ENCODE assay signal across 9 mouse cellular contexts in the genomic region with DNA sequence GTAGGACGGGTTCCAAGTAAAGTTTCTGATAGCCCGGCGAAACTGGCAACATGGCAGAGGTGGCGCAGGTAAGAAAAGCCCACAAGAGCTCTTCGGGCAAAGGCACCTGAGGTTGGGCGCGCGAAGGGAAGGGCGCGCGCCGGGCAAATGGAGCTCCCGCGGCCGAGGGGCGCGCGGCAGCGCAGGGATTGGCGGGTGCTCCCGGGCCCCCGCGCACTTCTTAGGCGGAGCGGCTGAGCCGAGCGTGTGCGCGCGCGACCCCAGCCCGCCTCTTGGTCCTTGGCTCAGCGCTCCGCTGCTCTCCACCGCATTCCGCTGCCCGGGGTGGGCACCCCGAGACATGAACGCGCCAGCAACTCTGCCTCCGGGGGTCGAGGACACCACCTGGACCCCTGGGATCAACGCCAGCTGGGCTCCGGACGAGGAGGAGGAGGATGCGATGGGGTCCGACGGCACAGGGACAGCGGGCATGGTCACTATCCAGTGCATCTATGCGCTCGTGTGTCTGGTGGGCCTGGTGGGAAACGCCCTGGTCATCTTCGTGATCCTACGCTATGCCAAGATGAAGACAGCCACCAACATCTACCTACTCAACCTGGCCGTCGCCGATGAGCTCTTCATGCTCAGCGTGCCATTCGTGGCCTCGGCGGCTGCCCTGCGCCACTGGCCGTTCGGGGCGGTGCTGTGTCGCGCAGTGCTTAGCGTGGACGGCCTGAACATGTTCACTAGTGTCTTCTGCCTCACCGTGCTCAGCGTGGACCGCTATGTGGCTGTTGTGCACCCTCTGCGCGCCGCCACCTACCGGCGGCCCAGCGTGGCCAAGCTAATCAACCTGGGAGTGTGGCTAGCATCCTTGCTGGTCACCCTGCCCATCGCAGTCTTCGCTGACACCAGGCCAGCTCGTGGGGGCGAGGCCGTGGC. TPM values are rescaled to one million over a fixed set of nuclear protein-coding genes. Genes with fewer than 3 reads are reported as not detected.
DNase-seq lines count a peak whose midpoint lies in the region; ATAC-seq and TF ChIP-seq lines count a peak whose summit lies in the region.
"Had no signal": no experiment of that assay in that cellular context is flagged by ENCODE, and none has a peak within 500 bp of the region (broad histone marks: within the 10 kb centered on the region; RNA-seq: fewer than 3 reads in every experiment).

TSS of gene Sstr4 (plus strand) at position 214 of the 921 bp plus-strand sequence.

- H3K27me3 ChIP-seq in heart, adult 2 months (ENCODE audit: control insufficient read depth, insufficient read depth, low read length) = no peaks in the 10 kb centered on the region; the same call in 1 of the 2 replicates
- peaks cover 28% of the 10 kb centered on the region for H3K27me3 ChIP-seq in kidney, embryonic 16.5 days (ENCODE audit: insufficient read depth, low read length)
- peaks cover 36% of the 10 kb centered on the region for H3K27me3 ChIP-seq in liver, embryonic 11.5 days (replicated peaks; ENCODE audit: control insufficient read depth, insufficient read depth, low read length)
- H3K27me3 ChIP-seq: CH12.LX had no signal

- peak; percentile 46; the same call in 1 of the 2 replicates for TF ChIP-seq POLR2A in heart, adult 2 months (IDR thresholded peaks at IDR 0.05; ENCODE audit: insufficient read depth, low read depth, low read length)

- no peaks in the 10 kb centered on the region for H3K79me2 ChIP-seq in heart, adult 2 months (replicated peaks; ENCODE audit: control insufficient read depth, insufficient read depth, low read length)

- H3K4me3 ChIP-seq in heart, adult 2 months = peak within 1 kb of the TSS; percentile 57
- peak within 1 kb of the TSS; percentile 55 for H3K4me3 ChIP-seq in kidney, embryonic 16.5 days (ENCODE audit: low read length)
- H3K4me3 ChIP-seq in liver, embryonic 11.5 days (ENCODE audit: low read depth, low read length) = peak within 1 kb of the TSS; percentile 47

- H3K9ac ChIP-seq in heart, adult 2 months (ENCODE audit: low read depth, low read length) = peak within 1 kb of the TSS; percentile 86
- H3K9ac ChIP-seq in kidney, embryonic 16.5 days (replicated peaks; ENCODE audit: low read length) = peak within 1 kb of the TSS; percentile 50
- no peak within 1 kb of the TSS for H3K9ac ChIP-seq in liver, embryonic 11.5 days (ENCODE audit: low read depth, low read length)

- ATAC-seq in kidney, embryonic 16.5 days (ENCODE audit: low FRiP score, low TSS enrichment) = peak; percentile 82
- ATAC-seq in liver, embryonic 11.5 days (replicated peaks; ENCODE audit: low FRiP score) = peak; percentile 43
- peak; percentile 32 for ATAC-seq in monocyte, adult 5-6 weeks (replicated peaks; ENCODE audit: insufficient number of reproducible peaks, low FRiP score, low TSS enrichment, poor library complexity, severe bottlenecking)

- peak; percentile 75 for TF ChIP-seq EP300 in heart, adult 2 months (IDR thresholded peaks at IDR 0.05; ENCODE audit: insufficient read depth, low read depth, low read length)

- H3K36me3 ChIP-seq in heart, adult 2 months (ENCODE audit: control insufficient read depth, insufficient read depth, low read length) = peaks cover 16% of the 10 kb centered on the region
- H3K36me3 ChIP-seq in kidney, embryonic 16.5 days (ENCODE audit: insufficient read depth, low read length) = no peaks in the 10 kb centered on the region
- H3K36me3 ChIP-seq in liver, embryonic 11.5 days (ENCODE audit: control insufficient read depth, insufficient read depth, low read length) = no peaks in the 10 kb centered on the region

- peak; percentile 92 for TF ChIP-seq CTCF in heart, adult 2 months (IDR thresholded peaks at IDR 0.05)

- 10% methylated on average over 83 of the region's 83 CpGs for WGBS in heart, adult 2 months
- 3% methylated on average over 71 of the region's 83 CpGs for WGBS in kidney, embryonic 16.5 days
- 5% methylated on average over 83 of the region's 83 CpGs for WGBS in liver, embryonic 11.5 days

- H3K9me3 ChIP-seq in kidney, embryonic 16.5 days (ENCODE audit: low read length) = no peaks in the 10 kb centered on the region
- no peaks in the 10 kb centered on the region for H3K9me3 ChIP-seq in liver, embryonic 11.5 days (ENCODE audit: control insufficient read depth, low read length)

- intact Hi-C loops in heart, adult 2 months (cut with DNase I) = loop anchor here (2.0 kb wide), 1 partner anchor 47 kb away; no protein-coding TSS in a partner anchor

- peaks cover 19% of the 10 kb centered on the region for H3K4me1 ChIP-seq in heart, adult 2 months (ENCODE audit: control insufficient read depth, insufficient read depth, low read length)
- peaks cover 3% of the 10 kb centered on the region; the same call in 1 of the 2 replicates for H3K4me1 ChIP-seq in kidney, embryonic 16.5 days (ENCODE audit: insufficient read depth, low read length)
- H3K4me1 ChIP-seq in liver, embryonic 11.5 days (replicated peaks; ENCODE audit: control insufficient read depth, insufficient read depth, low read length) = no peaks in the 10 kb centered on the region

- peak within 1 kb of the TSS; percentile 95 for H3K4me2 ChIP-seq in kidney, embryonic 16.5 days (replicated peaks; ENCODE audit: low read depth, low read length)
- H3K4me2 ChIP-seq in liver, embryonic 11.5 days = peak within 1 kb of the TSS; percentile 77

- DNase-seq in heart, adult 18-20 months = peak; percentile 71 to 74
- DNase-seq in heart, adult 8-10 months (ENCODE audit: low spot score) = no peak
- peak; percentile 75 for DNase-seq in embryo, embryonic 11 days
- peak; percentile 76 to 78 for DNase-seq in heart, adult 2 months
- DNase-seq in liver, embryonic 11.5 days (ENCODE audit: low spot score) = no peak
- peak; percentile 62 for DNase-seq in testis, postnatal 10 days (ENCODE audit: low spot score)

- H3K27ac ChIP-seq in heart, adult 2 months = peak within 1 kb of the TSS; percentile 78
- no peak within 1 kb of the TSS for H3K27ac ChIP-seq in kidney, embryonic 16.5 days (ENCODE audit: low read length)
- H3K27ac ChIP-seq in liver, embryonic 11.5 days (ENCODE audit: low read depth, low read length) = no peak within 1 kb of the TSS

RNA-seq across cellular contexts. Expression of gene Sstr4, which starts in this region (rescaled TPM):
- total RNA-seq in heart, adult 18-20 months (2021) = 1 to 10 TPM; 1.3 to 1.5 TPM
- total RNA-seq in heart, adult 8-10 months (2022) = 1 to 10 TPM in 3 of 4 experiments, under 1 TPM in 1; 0.98 to 1.8 (median 1.3) TPM
- total RNA-seq in heart, adult 2 months (2021) = 1 to 10 TPM; 1.1 to 2.0 TPM
- polyA plus RNA-seq in heart, adult 2 months (2012; rRNA removed) = 1.4 and 2.4 TPM in 2 replicates
- 0.15 and 0.72 TPM in 2 replicates for polyA plus RNA-seq in kidney, embryonic 16.5 days (2015; fragmentation: Nextera tagmentation; extraction: Ambion mirVana)
- polyA plus RNA-seq in liver, embryonic 11.5 days (2014; fragmentation: Nextera tagmentation; extraction: Ambion mirVana) = 0.42 and 0.43 TPM in 2 replicates
- total RNA-seq in monocyte, adult 5-6 weeks (2017) = 5.5 to 10.3 TPM (median 8.7 TPM) in 3 replicates
- total RNA-seq: CH12.LX had no signal

Comparison
In these comparisons a context has a peak if more than half of its experiments do, and no peak if none do; other contexts are left out.
1. DNase-seq: peak in heart, adult 18-20 months (2 of 2), embryo, embryonic 11 days (single experiment), heart, adult 2 months (2 of 2) and testis, postnatal 10 days (single experiment); none in heart, adult 8-10 months (single experiment) and liver, embryonic 11.5 days (single experiment).
2. Peak in ATAC-seq, H3K4me3 ChIP-seq, H3K9ac ChIP-seq and H3K4me2 ChIP-seq in kidney, embryonic 16.5 days; RNA of the gene not detected or under 1 TPM.
3. Peak in ATAC-seq, H3K4me3 ChIP-seq and H3K4me2 ChIP-seq in liver, embryonic 11.5 days; RNA of the gene not detected or under 1 TPM.
4. ATAC-seq: peak in every context shown above with its lines; median percentile 82 in kidney, embryonic 16.5 days; 43 in liver, embryonic 11.5 days; 32 in monocyte, adult 5-6 weeks.
5. Peak in every context shown above with its lines, with median percentiles within 50 percentile points of each other: H3K4me3 ChIP-seq.